Mouse (Mus musculus) forebrain, postnatal 0 days (tissue): ENCODE measurements around the gene Fem1b. TPM values are rescaled to one million over a fixed set of nuclear protein-coding genes. Genes with fewer than 3 reads are reported as not detected.
"Not testable (repeated sequence)": the region's sequence is repeated elsewhere in the genome, so short reads cannot be mapped to it uniquely, and the experiment has no call there.

ENCODE experiments used
- ATAC-seq: fragments of 200-750 bp; cut with Nextera tagmentation; 2 replicates; pipeline ENCODE4 v1.8.0; 2017; ENCODE audit warnings: mild to moderate bottlenecking, moderate library complexity
- DNase-seq: peaks from one replicate; pipeline ENCODE4 v3.0.0-alpha.2; 2015
- H3K27ac ChIP-seq: fragments of 300-500 bp; sonication (generic); 2 replicates; pipeline ENCODE4 v1.5.1; 2014; ENCODE audit warnings: low read depth, mild to moderate bottlenecking, antibody characterized with exemption, low read length, moderate library complexity, mixed read lengths
- H3K27me3 ChIP-seq: fragments of 300-500 bp; sonication (generic); 2 replicates; pipeline ENCODE4 v1.6.1; 2014; ENCODE audit warnings: mild to moderate bottlenecking, low read length, mixed read lengths; ENCODE audit not compliant: insufficient read depth
- H3K36me3 ChIP-seq: fragments of 300-500 bp; sonication (generic); 2 replicates; pipeline ENCODE4 v1.6.1; 2014; ENCODE audit warnings: mild to moderate bottlenecking, moderate library complexity; ENCODE audit not compliant: insufficient read depth
- H3K4me1 ChIP-seq: fragments of 300-500 bp; sonication (generic); 2 replicates; pipeline ENCODE4 v1.6.1; 2014; ENCODE audit warnings: antibody characterized with exemption; ENCODE audit not compliant: insufficient read depth
- H3K4me2 ChIP-seq: fragments of 300-500 bp; sonication (generic); 2 replicates; pipeline ENCODE4 v1.6.1; 2014; ENCODE audit warnings: low read depth, mild to moderate bottlenecking, moderate library complexity
- H3K4me3 ChIP-seq: fragments of 300-500 bp; sonication (generic); 2 replicates; pipeline ENCODE4 v1.5.1; 2014; ENCODE audit warnings: low read depth, low read length, mixed read lengths
- H3K9ac ChIP-seq: fragments of 300-500 bp; sonication (generic); 2 replicates; pipeline ENCODE4 v1.6.1; 2014; ENCODE audit warnings: mild to moderate bottlenecking
- H3K9me3 ChIP-seq: fragments of 300-500 bp; sonication (generic); 2 replicates; pipeline ENCODE4 v1.6.1; 2016; ENCODE audit warnings: low read length
- CTCF ChIP-seq: sonication (generic); IDR thresholded peaks from 2 replicates; pipeline ENCODE4 v1.5.1; 2016; ENCODE audit warnings: antibody characterized with exemption, control low read depth, low read depth
- WGBS: fragments of 180-500 bp; shearing (Covaris S2); extraction: QIAGEN DNeasy Blood & Tissue Kit; methylation state at CpG from one replicate; pipeline ENCODE4 v1.1.7; 2014; 5-methylcytosine and 5-hydroxymethylcytosine counted together
- polyA plus RNA-seq: library from polyadenylated mRNA; unstranded; fragments of >200 nt; fragmentation: Nextera tagmentation; extraction: Ambion mirVana; gene quantifications from 2 replicates; pipeline ENCODE4 v1.2.1, GENCODE M21; 2015
- total RNA-seq: library from RNA; depleted of rRNA; stranded (reverse); fragments of >200 nt; gene quantifications from 2 replicates; pipeline ENCODE4 v1.2.3, GENCODE M21; 2014

Fem1b gene
- total and polyA plus RNA-seq, 2 experiments from 2014 or later = 29.4 to 191 TPM

DNA sequence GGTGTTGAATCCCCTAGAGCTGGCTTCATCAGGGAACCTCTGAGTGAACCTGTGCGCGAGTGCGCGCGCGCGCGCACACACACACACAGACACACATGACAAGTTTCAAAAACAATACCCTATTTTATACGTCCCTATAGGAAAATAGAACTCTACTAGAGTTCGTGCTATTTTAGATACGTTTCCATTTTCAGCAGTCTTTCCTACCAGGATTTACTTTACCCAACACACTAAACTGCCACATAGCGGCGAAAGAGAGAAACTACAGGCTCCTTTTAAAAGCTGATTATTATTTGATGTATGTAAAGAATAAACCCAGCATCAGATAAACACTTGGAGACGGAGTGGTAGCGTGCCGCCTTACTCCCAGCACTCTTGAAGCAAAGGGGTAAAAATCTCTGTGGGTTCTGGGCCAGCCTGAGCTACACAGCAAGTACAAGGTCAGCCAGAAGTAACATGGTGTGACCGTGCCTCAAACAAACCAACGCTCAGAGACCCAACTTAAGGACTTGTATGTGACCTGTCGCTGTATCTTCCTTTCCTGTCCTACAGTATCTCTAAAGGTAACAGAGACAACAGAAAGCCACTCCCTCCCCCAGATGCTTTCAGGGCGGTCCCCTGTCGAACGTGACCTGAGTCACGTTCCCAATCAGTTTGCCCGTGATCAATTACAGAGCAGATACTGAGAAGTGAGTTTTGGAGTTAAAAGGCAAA is 16.4 kb upstream of the Fem1b start:
- peak overlapping the region; percentile 39 for H3K4me3 ChIP-seq
- H3K9ac ChIP-seq = no peak overlapping the region; the same call in 1 of the 2 replicates
- TF ChIP-seq CTCF = peak; percentile 65
- WGBS = 5% methylated on average over 24 of the region's 24 CpGs
- H3K4me1 ChIP-seq = no peaks in the 10 kb centered on the region
- H3K27ac ChIP-seq = peak overlapping the region; percentile 60; the same call in 1 of the 2 replicates
- no peaks in the 10 kb centered on the region for H3K36me3 ChIP-seq
- peak; percentile 76 for DNase-seq
- no peaks in the 10 kb centered on the region for H3K27me3 ChIP-seq
- H3K9me3 ChIP-seq = no peaks in the 10 kb centered on the region
- peak overlapping the region; percentile 61 for H3K4me2 ChIP-seq
- ATAC-seq = 0 out of 2 replicates have a peak, but pooled peaks have one; percentile 8

DNA sequence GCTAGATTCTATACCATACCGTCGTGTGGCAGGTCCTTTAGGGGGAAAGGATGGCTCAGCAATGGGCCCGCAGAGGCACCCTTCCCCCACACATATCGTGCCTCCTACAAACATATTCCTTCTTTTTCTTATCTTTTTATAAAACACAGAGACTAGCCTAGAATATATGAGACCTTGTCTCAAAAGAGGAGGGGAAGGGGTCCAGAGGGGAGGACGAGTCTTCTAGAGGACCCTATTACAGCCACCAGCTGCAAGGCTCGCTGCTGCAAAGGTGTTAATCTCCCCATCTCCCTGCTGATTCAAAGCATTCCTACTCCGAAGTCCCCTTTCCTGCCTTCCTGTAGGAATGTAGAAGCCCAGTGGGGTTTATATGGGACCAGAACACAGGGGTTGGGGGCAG is 14.7 kb upstream of the Fem1b start:
- DNase-seq (no peak), ATAC-seq (no peak)
- Histone ChIP-seq H3K36me3 (no peaks in the 10 kb centered on the region), H3K27ac (no peak overlapping the region), H3K27me3 (no peaks in the 10 kb centered on the region), H3K9ac (no peak overlapping the region), H3K4me2 (no peak overlapping the region), H3K9me3 (no peaks in the 10 kb centered on the region), H3K4me1 (no peaks in the 10 kb centered on the region), H3K4me3 (no peak overlapping the region)
- no peak for TF ChIP-seq CTCF
- WGBS = 11% methylated on average over 7 of the region's 7 CpGs

DNA sequence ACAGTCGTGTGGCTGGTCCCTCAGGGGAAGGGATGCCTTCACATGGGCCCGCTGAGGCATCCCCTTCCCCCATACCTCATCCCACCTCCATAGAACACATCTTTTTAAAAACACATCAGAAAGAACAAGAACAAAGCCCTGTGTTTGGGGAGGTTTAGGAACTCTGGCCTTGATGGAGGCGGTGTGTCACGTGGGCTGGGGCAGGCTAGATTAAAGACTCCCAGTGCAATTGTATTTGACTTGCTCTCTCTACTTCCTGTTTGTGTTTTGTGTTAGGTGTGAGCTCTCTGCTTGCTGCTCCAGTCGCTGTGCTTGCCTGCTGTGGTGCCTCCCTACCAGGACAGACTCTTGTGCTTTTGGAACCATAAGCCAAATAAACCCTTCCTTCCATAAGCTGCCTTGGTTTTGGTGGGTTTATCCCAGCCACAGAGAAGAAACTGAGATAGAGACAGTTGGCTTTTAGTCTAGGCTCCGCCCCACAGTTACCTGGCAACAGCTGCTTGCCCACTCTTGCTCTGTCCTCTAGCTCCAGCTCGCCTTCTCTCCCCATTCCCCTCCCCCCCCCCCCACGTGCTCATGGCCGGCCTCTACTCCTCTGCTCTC is 14.2 kb upstream of the Fem1b start:
- Histone ChIP-seq H3K36me3 (no peaks in the 10 kb centered on the region), H3K4me2 (no peak overlapping the region), H3K27me3 (no peaks in the 10 kb centered on the region), H3K9ac (no peak overlapping the region), H3K4me3 (no peak overlapping the region), H3K4me1 (no peaks in the 10 kb centered on the region), H3K9me3 (no peaks in the 10 kb centered on the region), H3K27ac (peak overlapping the region; percentile 35; the same call in 1 of the 2 replicates)
- 8% methylated on average over 9 of the region's 9 CpGs for WGBS
- DNase-seq (no peak), ATAC-seq (no peak)
- no peak for TF ChIP-seq CTCF

DNA sequence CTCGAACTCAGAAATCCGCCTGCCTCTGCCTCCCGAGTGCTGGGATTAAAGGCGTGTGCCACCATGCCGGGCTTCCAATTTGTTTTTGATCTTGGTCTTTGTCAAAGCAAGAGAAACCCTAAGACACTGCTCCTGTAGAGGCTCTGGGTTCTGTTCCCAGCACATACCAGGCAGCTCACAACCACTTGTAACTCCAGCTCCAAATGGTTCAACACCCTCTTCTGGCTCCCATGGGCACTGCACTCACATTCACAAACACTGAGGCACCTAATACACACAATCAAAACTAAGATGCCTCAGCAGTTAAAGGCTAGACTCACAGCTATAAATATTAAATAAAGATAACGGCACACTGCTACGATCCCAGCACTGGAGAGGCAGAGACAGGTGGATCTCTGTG is 10.1 kb upstream of the Fem1b start:
- ATAC-seq = no peak
- no peak for TF ChIP-seq CTCF
- Histone ChIP-seq H3K27ac (no peak overlapping the region), H3K27me3 (no peaks in the 10 kb centered on the region), H3K4me2 (no peak overlapping the region), H3K9me3 (no peaks in the 10 kb centered on the region), H3K4me3 (no peak overlapping the region), H3K9ac (no peak overlapping the region), H3K36me3 (no peaks in the 10 kb centered on the region), H3K4me1 (no peaks in the 10 kb centered on the region)
- no peak for DNase-seq
- WGBS = 94% methylated on average over 7 of the region's 7 CpGs

DNA sequence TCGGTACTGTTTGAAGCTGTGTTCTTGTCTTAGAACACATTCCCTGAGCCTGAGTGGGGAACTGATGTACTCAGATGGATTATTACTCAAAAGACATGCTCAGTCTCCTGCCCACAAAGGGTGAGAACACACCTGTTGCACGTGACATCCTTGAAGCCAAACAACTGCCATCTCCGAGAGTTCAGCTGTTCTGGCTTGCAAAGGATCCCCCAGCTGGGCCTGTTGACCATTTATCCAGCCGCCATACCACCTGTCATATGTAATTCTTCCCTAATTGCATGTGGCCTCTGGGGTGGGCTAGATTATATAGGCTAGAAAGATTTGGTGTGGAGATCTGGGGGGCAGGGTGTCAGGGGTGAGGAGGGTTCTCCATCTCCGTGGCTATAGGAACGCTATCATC is 9.1 kb upstream of the Fem1b start:
- WGBS = 90% methylated on average over 6 of the region's 6 CpGs
- no peaks in the 10 kb centered on the region for H3K9me3 ChIP-seq
- no peak for ATAC-seq
- TF ChIP-seq CTCF = no peak
- H3K4me1 ChIP-seq = no peaks in the 10 kb centered on the region
- no peak overlapping the region for H3K9ac ChIP-seq
- H3K27ac ChIP-seq = no peak overlapping the region
- H3K36me3 ChIP-seq = no peaks in the 10 kb centered on the region
- no peak for DNase-seq
- H3K4me2 ChIP-seq = no peak overlapping the region
- H3K4me3 ChIP-seq = no peak overlapping the region
- H3K27me3 ChIP-seq = no peaks in the 10 kb centered on the region

DNA sequence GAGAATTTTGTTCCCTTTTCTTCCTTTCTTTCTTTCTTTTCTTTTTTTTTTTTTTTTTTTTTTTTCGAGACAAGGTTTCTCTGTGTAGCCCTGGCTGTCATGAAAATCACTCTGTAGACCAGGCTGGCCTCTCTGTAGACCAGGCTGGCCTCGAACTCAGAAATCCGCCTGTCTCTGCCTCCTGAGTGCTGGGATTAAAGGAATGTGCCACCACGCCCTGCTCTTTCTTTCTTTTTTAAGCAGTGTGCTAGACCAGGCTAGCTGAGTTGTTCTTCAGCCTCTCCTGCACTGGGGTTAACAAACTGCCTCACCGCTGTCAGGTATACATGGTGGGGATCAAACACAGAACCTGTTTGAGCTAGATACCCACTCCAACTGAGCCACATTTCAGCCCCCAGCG is 8.2 kb upstream of the Fem1b start:
- not testable (repeated sequence) for H3K4me1 ChIP-seq, H3K27ac ChIP-seq, H3K27me3 ChIP-seq, ATAC-seq, H3K4me3 ChIP-seq, H3K4me2 ChIP-seq, DNase-seq, H3K36me3 ChIP-seq, H3K9ac ChIP-seq, H3K9me3 ChIP-seq
- WGBS = 90% methylated on average over 6 of the region's 6 CpGs

DNA sequence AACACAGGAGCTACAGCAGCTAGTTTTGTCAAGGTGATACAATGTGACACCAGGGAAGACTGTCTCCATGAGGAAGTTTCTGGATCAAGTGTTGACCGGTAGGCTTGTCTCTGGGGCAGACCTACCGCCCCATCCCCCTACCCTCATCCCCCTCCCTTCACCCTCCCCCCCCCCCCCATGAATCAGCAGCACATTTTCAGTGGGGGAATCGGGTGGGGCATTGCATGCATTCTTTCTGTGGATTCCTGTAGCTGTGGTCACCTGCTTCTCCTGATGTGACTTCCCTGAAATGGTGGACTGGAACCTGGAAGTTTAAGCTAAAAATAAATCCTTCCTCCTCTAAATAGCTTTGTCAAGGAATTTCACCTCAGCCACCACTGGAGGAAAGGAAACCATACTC is 7.8 kb upstream of the Fem1b start:
- WGBS = 91% methylated on average over 3 of the region's 3 CpGs
- no peak for ATAC-seq
- TF ChIP-seq CTCF = no peak
- no peak for DNase-seq
- Histone ChIP-seq H3K27me3 (no peaks in the 10 kb centered on the region), H3K4me1 (no peaks in the 10 kb centered on the region), H3K4me2 (no peak overlapping the region), H3K9ac (no peak overlapping the region), H3K4me3 (no peak overlapping the region), H3K27ac (no peak overlapping the region), H3K36me3 (no peaks in the 10 kb centered on the region), H3K9me3 (no peaks in the 10 kb centered on the region)
